Mouse (Mus musculus) left cerebral cortex, adult 2 months (tissue): ENCODE data around the gene Poc1b. TPM values are rescaled to one million over a fixed set of nuclear protein-coding genes. Genes with fewer than 3 reads are reported as not detected.

ENCODE experiments used
- DNase-seq, 2 experiments: peaks; one replicate each; pipeline ENCODE4 v3.0.0; 2021 to 2022; ENCODE audit warnings: low spot score in 2 of 2, mixed read lengths in 1 of 2; ENCODE audit errors: extremely low spot score in 1 of 2
- H3K27ac ChIP-seq: fragments of 200-600 bp; 2 replicates; pipeline ENCODE4 v1.8.1; 2022
- H3K4me3 ChIP-seq: fragments of 200-600 bp; 2 replicates; pipeline ENCODE4 v1.8.1; 2022
- CTCF ChIP-seq: fragments of 200-600 bp; IDR thresholded peaks from 2 replicates; pipeline ENCODE4 v1.8.1; 2022; ENCODE audit warnings: antibody characterized with exemption, mild to moderate bottlenecking, moderate library complexity
- intact Hi-C: fragments of 180-260 bp; cut with DNase I; formaldehyde crosslinking; loops from one replicate; pipeline ENCODE4 v1.15.1; 2025
- long read RNA-seq, 2 experiments: library from polyadenylated mRNA; stranded (forward); transcript quantifications; one replicate each; pipeline ENCODE4 v2.0.0; 2021; ENCODE audit warnings: borderline mapping rate in 2 of 2
- total RNA-seq, 2 experiments: library from RNA; stranded (reverse); gene quantifications; 2 replicates each; pipeline ENCODE4 v1.2.3; 2021

Poc1b gene
- total RNA-seq = 1 to 10 TPM; 5.8 to 8.4 TPM
- long read RNA-seq, experiment 1, partial matches to known transcripts = 0 of 1 reads
- long read RNA-seq, experiment 1, other reads (novel, unspliced or antisense) = 0 of 1 reads
- long read RNA-seq, experiment 2, partial matches to known transcripts = 1 of 4 reads
- long read RNA-seq, experiment 2, other reads (novel, unspliced or antisense) = 1 of 4 reads

DNA sequence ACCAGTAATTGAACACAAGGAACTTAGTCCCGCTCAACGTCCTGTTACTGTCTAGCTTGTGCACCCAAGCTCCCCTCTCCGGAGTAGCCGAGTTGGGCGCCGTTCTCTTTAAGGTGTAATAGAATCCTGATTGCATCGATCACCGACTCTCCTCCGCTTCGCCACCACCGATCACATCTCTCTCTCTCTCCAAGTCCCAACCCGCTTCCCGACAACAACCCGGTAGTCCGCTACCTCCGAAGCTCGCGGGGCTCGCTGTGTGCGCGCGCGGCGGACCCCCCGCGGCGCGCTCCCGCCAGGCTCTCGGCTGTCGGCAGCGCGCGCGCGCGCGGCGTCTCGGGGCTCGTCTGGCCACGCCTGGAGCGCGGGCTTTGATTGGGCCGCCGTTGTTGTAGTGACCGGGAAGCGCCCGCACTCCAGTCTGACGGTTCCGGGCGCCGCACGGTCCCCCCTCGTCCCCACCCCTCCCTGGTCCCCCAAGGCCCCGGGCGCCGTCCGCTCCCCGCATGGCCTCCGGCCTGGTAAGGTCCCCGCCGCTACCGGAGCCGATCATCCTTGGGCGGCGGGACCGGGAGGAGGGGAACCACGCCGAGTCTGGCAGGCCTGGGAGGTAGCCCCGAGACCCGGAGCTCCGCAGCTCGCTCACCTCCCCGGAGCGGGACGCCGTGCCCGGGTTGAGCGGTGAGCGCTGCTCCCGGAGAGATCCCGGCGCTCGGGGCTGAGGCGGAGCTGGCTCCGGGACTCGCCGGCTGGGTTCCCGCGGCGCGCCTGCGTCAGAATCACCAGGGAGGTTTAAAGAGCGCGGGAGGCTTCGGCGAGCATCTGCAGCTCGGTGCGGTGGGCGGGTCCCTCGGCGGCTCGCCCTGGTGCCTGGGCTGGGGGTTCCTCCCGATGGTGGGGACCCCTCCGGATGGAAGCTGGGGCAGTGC is at the start of gene Poc1b:
Poc1b (plus strand) TSS at position 334 of the 929 bp plus-strand sequence.
- H3K4me3 ChIP-seq = peak within 1 kb of the TSS; percentile 88
- intact Hi-C loops = loop anchor here (2.0 to 5.0 kb wide), 3 partner anchors 45 to 512 kb away; partner anchors contain the start of gene Dusp6
- no peak for TF ChIP-seq CTCF
- DNase-seq = peak; percentile 82 to 84
- H3K27ac ChIP-seq = peak within 1 kb of the TSS; percentile 96

DNA sequence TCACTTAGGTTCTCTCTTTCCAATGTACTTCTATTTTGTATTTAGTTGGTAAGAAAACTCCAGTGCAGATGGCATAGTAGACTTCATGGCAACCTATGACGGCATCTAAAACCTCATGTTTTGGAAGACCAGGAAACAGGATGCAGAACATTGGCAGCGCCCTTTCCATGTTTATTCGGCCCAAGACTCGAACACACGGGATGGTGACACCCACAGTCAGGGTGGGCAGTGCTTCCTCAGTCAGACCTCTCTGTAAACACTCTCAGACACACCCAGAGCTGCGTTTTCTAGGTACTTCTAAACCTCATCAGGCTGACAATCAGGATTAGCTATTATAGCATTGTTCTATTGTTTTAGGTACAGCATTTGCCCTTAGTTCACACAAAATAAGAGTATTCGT is 46.2 kb upstream of the Poc1b start:
- H3K4me3 ChIP-seq = no peak overlapping the region
- H3K27ac ChIP-seq = no peak overlapping the region
- DNase-seq = no peak
- intact Hi-C loops = no loop called here
- TF ChIP-seq CTCF = no peak

DNA sequence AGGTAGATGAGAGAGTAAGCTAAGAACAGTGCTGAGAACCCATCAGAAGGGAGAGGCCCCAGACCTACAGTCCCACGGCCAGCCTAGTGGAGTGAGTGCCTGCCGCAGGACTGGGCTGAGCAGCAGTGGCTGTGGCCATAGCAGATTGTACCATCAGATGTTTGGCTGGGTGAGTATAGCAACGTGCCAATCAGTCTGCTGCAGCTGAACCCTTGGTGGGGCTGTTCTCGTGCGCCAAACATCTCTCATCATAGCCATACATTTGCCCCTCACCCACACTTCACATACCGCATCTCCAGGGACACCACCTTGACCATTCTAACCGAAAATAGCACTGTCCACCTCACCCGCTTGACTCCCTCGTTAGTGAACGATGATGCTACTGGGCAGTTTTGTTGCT is 45.4 kb upstream of the Poc1b start:
- intact Hi-C loops = no loop called here
- no peak for TF ChIP-seq CTCF
- no peak overlapping the region for H3K4me3 ChIP-seq
- no peak for DNase-seq
- H3K27ac ChIP-seq = no peak overlapping the region

DNA sequence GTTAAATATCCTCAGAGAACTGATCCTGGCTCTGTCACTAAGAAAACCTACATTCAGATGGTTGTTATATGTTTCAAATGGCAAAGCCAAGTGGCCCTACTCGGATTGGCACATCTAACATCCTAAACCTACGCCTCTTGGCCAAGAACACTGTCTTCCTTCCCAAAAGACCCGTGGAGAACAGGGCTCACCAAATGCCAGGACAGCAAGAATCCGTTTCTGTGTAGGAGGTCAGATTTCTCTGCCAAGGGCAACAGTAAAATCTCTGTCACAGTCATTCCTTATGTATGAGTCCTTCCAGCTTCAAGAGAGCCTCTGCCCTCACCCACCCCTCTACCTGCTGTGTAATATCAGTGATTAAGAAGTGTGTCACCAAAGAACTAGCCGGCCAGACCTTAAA is 44.3 kb upstream of the Poc1b start:
- Histone ChIP-seq H3K27ac (no peak overlapping the region), H3K4me3 (no peak overlapping the region)
- intact Hi-C loops = no loop called here
- no peak for TF ChIP-seq CTCF
- DNase-seq = no peak

DNA sequence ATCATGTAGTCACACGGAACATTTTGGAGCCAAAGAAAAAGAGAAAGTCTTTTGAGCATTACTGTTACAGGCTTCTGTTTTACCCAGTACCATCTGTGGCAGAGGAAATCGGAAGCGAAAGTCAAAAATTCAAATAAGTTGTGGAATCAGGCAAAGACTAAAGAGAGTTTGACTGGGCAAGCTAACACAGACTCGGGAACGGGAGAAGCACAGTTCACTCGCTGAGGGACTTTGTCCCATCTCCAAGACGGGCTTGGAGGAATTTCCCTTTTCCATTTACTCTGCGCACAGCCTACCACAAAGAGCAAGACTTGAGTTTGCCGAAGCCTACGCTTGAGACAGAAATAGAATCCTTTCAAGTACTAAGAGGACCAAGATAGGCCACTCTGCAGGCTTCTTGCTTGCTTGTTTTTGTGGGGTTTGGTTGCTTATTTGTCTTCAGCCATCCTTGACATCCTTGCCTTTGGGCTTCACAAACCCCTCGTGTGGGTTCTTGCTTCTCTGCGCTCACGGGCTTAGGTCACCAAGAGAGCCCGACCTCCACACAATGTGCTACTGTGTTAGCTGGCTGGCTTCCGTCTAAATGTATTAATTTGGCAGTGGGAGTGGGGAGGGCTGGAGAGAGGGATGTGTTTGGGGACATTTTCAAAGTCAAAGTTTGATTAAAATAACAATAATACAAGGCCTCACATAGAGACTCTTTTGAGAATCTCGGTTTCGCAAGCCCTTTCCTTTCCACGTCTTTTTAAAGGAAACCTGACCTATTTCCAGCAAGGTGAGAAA is 30.5 kb upstream of the Poc1b start:
- intact Hi-C loops = no loop called here
- Histone ChIP-seq H3K27ac (peak overlapping the region; percentile 80), H3K4me3 (no peak overlapping the region)
- DNase-seq = peak in 1 of 2 experiments; percentile 47
- no peak for TF ChIP-seq CTCF

DNA sequence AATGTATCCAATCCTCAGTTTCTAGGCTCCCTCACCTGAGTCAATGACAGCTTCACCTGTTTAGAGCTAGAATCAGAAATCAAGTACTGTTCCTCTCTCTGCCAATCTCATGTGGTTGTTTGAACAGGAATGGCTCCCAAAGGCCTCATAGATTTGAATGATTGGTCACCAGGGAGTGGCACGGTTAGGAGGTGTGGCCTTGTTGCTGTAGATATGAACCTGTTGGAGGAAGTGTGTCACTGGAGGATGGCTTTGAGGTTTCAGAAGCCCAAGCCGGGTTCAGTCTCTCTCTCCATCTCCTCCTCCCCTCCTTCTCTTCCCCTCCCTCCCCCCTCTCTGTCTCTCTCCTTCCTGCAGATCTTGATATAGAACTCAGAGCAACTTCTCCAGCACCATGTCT is 28.2 kb upstream of the Poc1b start:
- intact Hi-C loops = no loop called here
- no peak overlapping the region for H3K4me3 ChIP-seq
- no peak for DNase-seq
- TF ChIP-seq CTCF = no peak
- H3K27ac ChIP-seq = no peak overlapping the region

DNA sequence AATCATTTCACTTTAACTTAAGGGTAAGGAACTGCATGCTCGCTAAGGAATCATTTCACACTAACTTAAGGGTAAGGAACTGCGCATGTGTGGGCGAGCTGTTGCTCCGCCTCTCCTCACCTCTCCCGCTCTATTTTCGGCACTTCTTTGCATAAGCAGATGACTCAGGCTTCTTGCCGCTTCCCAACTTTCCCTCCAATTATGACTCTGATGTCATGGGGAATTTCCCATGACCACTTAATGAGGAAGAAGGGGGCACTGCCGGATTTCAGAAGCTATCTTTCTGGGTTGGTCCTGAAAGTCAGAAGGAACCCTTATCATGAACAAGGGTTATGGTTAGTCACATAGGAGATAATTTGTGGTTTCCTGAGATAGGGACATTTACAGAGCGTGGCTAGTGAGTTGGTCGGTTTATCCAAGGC is 25.3 kb upstream of the Poc1b start:
- peak overlapping the region; percentile 65 for H3K27ac ChIP-seq
- peak; percentile 54 to 55 for DNase-seq
- no peak overlapping the region for H3K4me3 ChIP-seq
- intact Hi-C loops = loop anchor here (10.0 kb wide), 1 partner anchor 1707 kb away; no protein-coding TSS in a partner anchor
- TF ChIP-seq CTCF = no peak

DNA sequence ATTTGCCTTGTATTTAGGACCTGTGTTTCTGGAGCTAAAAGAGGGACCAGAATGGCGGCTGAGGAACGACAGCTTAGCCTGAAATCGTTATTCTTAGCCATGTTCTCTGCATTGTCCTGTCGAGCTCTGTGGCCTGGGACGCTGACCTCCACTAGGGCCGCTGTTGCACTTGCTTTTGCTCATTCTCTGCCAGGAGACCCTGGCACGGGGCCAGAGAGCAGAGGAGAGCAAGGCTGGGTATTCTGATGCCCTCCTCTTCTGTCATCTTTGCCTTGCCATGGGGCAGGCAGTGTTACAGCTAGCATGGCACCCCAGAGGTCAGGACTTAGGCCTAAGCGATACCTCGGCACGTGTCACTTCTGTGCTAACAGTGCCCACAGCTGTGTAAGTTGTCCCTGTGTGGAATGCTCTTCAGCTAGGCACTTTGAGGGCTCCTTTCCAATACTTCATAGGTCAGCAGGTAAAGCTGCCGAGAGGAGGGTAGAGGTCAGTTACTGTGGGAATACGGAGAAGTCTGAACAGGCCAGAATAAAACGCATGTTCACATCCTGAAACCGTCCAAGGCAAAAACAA is 23.3 kb upstream of the Poc1b start:
- intact Hi-C loops = loop anchor here (2.0 to 10.0 kb wide), 5 partner anchors 169 to 1709 kb away; partner anchors contain the start of gene Atp2b1
- H3K4me3 ChIP-seq = no peak overlapping the region
- TF ChIP-seq CTCF = no peak
- no peak overlapping the region for H3K27ac ChIP-seq
- DNase-seq = no peak

DNA sequence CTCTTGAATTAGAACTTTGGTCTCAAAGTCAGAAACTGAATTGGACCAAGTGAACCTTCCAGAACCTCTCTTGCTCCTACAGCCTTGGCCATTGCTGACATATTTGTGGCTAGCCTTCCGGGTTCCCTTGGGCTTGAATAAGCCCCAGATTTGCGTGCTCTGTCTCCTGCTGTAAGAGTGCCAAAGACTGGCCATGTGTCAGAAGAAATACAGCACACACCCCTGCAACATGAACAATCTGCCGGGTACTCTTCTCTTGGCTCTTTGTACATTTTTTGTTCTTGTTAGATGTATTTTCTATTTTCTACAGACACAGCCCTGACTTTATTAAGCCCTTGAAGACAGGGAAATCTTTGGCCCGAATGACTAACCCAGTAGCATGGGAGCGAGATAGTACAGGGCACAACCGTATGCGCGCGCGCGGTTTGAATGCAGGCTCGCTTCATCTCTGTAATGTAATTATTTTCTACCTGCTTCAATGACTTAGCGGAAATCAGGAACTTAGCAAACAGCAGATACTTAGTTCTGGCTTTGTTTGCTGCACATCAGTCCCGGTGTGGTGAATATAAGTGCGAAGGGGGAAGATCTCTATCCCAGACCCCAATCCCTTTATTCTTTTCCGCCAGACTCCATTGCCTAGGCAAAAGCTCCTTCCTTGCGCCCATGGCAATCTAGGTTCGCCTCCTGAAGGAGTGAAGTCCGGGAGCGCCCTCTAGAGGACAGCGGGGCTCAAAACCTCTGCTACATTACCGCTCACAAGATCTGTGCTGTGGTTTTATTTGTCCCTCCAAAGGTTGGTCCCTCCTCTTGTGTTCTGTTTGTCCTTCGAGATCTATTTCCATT is 22.2 kb upstream of the Poc1b start:
- intact Hi-C loops = loop anchor here (2.0 to 10.0 kb wide), 5 partner anchors 170 to 1710 kb away; partner anchors contain the start of gene Atp2b1
- peak; percentile 86 to 91 for DNase-seq
- Histone ChIP-seq H3K27ac (no peak overlapping the region), H3K4me3 (no peak overlapping the region)
- peak; percentile 94 for TF ChIP-seq CTCF

DNA sequence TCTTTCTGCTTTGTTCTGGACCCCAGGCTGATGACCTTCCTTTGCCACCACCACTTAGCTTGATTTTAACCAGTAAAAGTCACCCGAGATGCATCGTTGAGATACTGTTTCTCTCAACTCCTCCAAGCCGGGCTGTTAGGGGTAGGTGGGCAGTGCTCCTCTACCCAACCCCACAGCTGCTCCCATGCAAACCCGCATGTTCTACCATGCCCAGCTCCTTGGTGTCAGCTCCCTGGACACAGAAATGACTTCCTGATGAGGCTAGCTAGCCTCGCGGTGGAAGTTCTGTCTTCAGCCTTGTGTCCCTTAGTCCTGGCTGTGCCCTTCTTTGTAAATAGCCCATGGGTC is 21.6 kb upstream of the Poc1b start:
- Histone ChIP-seq H3K27ac (no peak overlapping the region), H3K4me3 (no peak overlapping the region)
- intact Hi-C loops = loop anchor here (2.0 to 10.0 kb wide), 5 partner anchors 170 to 1710 kb away; partner anchors contain the start of gene Atp2b1
- DNase-seq = no peak
- no peak for TF ChIP-seq CTCF
